Mouse (Mus musculus): ENCODE measurements around the gene Cap2. TPM values are rescaled to one million over a fixed set of nuclear protein-coding genes. Genes with fewer than 3 reads are reported as not detected.

Cap2 gene
- polyA plus RNA-seq, 1 experiment from 2014 or later: 6.2 TPM

DNA sequence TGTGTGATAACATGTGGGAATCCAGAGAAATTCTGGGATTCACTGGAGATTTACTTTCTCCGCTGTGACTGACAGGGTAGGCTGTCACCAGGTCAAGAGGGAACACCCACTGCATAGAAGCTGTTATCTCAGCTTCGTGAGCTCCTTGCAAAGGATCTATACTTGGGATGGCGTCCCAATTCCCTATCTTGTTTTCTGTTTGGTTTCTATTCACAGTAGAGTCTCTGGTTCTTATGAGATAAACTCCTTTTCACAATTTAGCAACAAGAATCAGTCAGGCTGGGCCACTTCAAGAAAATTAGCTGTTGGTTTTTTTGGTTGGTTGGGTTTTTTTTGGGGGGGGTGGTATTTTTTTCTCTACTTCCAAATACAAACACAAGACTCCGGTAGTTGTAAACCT, 7.2 kb downstream of the Cap2 start:
- Histone ChIP-seq H3K9me3 (replicated peaks) (no peaks in the 10 kb centered on the region), H3K9ac (replicated peaks) (no peak overlapping the region), H3K4me3 (replicated peaks) (no peak overlapping the region), H3K4me2 (no peak overlapping the region), H3K27ac (replicated peaks) (no peak overlapping the region), H3K36me3 (no peaks in the 10 kb centered on the region), H3K27me3 (replicated peaks) (no peaks in the 10 kb centered on the region), H3K4me1 (no peaks in the 10 kb centered on the region)
- WGBS: 92% methylated on average over 4 of the region's 4 CpGs
- no peak for ATAC-seq (ENCODE audit: low FRiP score)

DNA sequence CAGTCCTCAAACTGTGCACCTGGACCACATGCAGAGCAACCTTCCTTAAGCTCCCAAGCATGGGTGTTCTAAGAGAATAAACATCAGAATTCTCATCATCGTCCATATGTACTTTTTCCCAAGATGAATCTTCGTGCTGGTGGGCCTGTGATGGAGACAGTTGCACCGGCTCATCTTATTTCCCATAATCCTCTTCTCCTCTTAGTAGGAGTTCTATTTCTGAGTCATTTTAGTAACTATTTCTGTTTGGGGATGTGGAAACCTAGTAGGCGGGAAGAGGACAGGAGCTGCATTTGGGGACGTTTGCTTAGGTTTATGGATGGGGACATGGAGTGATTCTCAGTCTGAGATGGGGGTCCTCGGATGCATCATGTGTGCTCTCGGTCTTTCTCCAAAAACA, 8.8 kb downstream of the Cap2 start:
- no peak for ATAC-seq (ENCODE audit: low FRiP score)
- H3K4me1 ChIP-seq: no peaks in the 10 kb centered on the region
- 96% methylated on average over 7 of the region's 7 CpGs for WGBS
- no peak overlapping the region for H3K9ac ChIP-seq (replicated peaks)
- H3K4me3 ChIP-seq (replicated peaks): no peak overlapping the region
- no peaks in the 10 kb centered on the region for H3K9me3 ChIP-seq (replicated peaks)
- no peak overlapping the region for H3K27ac ChIP-seq (replicated peaks)
- no peak overlapping the region for H3K4me2 ChIP-seq
- H3K36me3 ChIP-seq: no peaks in the 10 kb centered on the region
- no peaks in the 10 kb centered on the region for H3K27me3 ChIP-seq (replicated peaks)

DNA sequence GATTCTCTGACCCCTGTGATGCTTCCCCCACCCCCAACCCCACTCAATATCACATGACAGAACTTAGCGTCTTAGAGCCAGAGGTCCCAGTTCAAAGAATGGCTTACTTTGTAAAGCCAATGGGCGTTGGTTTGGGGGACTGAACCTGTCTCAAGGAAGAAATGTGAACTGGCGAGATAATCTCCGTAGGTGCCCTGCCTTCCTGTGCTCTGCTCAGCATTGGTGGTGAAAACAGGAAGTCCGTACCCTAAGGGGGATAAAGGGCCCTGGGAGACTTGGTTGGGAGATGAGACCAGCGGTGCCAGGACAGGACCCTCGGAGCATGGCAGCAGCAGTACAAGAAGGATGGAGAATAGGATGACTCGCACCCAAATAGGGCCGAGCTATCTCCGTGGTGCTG, 12.8 kb downstream of the Cap2 start:
- ATAC-seq (ENCODE audit: low FRiP score): no peak
- Histone ChIP-seq H3K36me3 (no peaks in the 10 kb centered on the region), H3K4me1 (no peaks in the 10 kb centered on the region), H3K27ac (replicated peaks) (no peak overlapping the region), H3K4me2 (no peak overlapping the region), H3K9me3 (replicated peaks) (no peaks in the 10 kb centered on the region), H3K9ac (replicated peaks) (no peak overlapping the region), H3K4me3 (replicated peaks) (no peak overlapping the region), H3K27me3 (replicated peaks) (no peaks in the 10 kb centered on the region)
- 94% methylated on average over 10 of the region's 10 CpGs for WGBS

DNA sequence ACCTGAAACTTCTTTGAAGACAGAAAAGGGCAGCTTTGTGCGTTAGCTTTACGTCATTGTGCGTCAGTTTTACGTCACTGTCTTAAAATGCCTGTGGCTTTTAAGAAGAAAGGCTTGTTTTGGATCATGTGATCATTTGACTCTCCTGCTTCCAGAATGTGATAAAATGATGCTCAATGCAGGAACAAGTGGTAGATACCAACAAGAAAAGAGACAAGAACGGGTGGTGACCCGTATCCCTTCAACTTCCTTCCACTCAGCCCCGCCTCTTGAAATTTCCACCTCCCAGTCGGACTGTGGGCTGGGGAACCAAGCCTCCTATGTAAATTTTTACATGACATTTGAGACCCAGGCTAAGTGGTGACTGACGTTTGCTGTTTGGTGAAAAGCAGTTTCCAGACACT, 13.5 kb downstream of the Cap2 start:
- Histone ChIP-seq H3K9ac (replicated peaks) (no peak overlapping the region), H3K4me1 (no peaks in the 10 kb centered on the region), H3K4me3 (replicated peaks) (no peak overlapping the region), H3K9me3 (replicated peaks) (no peaks in the 10 kb centered on the region), H3K36me3 (no peaks in the 10 kb centered on the region), H3K4me2 (no peak overlapping the region), H3K27ac (replicated peaks) (no peak overlapping the region), H3K27me3 (replicated peaks) (no peaks in the 10 kb centered on the region)
- whole genome bisulfite sequencing: 82% methylated on average over 9 of the region's 9 CpGs
- no peak for ATAC-seq (ENCODE audit: low FRiP score)

DNA sequence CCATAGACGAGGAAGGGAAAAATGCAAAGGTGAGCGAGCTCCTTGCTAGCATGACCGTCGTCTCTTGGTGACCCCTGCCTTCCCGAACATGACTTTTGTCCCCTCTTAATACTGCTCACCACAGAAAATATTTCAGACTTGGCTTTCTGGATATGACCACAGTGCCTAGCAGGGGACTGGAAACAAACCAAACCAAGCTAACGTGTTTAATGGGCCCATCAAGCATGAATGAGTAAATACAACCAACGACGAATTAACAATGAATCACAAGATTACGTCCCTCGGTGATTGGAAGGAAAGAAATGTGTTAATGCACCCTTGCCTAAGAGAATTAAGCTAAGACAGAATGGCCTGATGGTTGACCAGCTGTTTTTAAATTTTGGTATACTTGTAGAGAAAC, 13.9 kb downstream of the Cap2 start:
- WGBS: 52% methylated on average over 10 of the region's 10 CpGs
- ATAC-seq (ENCODE audit: low FRiP score): no peak
- Histone ChIP-seq H3K4me2 (no peak overlapping the region), H3K27ac (replicated peaks) (no peak overlapping the region), H3K4me1 (no peaks in the 10 kb centered on the region), H3K36me3 (no peaks in the 10 kb centered on the region), H3K9me3 (replicated peaks) (no peaks in the 10 kb centered on the region), H3K4me3 (replicated peaks) (no peak overlapping the region), H3K27me3 (replicated peaks) (no peaks in the 10 kb centered on the region), H3K9ac (replicated peaks) (no peak overlapping the region)

DNA sequence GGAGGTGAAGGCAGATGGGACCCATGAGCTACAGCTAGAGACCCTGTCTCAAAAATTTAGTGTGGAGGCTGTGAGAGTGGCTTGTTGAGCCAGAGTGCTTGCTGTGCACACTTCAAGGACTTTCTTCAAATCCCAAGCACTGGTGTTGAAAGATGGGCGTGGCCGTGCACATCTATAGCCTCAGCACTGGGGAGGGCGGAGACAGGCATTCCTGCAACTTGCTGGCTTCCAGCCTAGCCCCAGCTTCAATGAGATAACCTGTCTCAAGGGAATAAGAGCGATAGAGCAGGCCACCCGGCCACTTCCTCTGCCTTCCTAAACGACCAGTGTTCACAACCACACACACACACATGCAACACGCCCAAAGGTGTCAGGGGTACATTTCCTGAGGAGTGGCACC, 14.5 kb downstream of the Cap2 start:
- Histone ChIP-seq H3K4me3 (replicated peaks) (no peak overlapping the region), H3K27ac (replicated peaks) (no peak overlapping the region), H3K27me3 (replicated peaks) (no peaks in the 10 kb centered on the region), H3K4me1 (no peaks in the 10 kb centered on the region), H3K9me3 (replicated peaks) (no peaks in the 10 kb centered on the region), H3K36me3 (no peaks in the 10 kb centered on the region), H3K4me2 (no peak overlapping the region), H3K9ac (replicated peaks) (no peak overlapping the region)
- 87% methylated on average over 7 of the region's 7 CpGs for WGBS
- no peak for ATAC-seq (ENCODE audit: low FRiP score)

DNA sequence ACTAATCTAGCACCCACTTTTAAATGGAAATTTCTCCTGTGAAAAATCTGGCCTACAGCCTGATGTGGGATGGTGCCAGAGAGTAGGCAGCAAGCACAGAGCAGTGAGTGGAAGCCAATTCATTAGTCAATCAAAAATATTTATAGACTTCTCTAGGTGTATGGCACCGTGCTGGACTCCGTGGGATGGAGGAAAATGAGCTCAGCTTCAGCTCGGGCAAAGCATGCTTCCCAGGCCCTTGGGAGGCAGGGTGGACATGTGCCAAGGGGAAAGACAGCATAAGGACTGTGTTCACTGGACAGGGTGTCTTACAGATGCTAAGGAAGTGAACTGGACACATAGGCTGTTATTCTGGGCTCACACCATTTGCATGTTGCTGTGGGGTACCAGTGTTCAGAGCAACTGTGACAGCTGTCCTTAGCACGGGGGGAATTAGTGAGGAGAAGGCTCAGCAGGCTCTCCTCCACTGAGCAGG, 15.6 kb downstream of the Cap2 start:
- Histone ChIP-seq H3K27me3 (replicated peaks) (no peaks in the 10 kb centered on the region), H3K4me3 (replicated peaks) (no peak overlapping the region), H3K9ac (replicated peaks) (no peak overlapping the region), H3K36me3 (no peaks in the 10 kb centered on the region), H3K4me2 (no peak overlapping the region), H3K4me1 (no peaks in the 10 kb centered on the region), H3K27ac (replicated peaks) (no peak overlapping the region), H3K9me3 (replicated peaks) (no peaks in the 10 kb centered on the region)
- WGBS: 48% methylated on average over 4 of the region's 4 CpGs
- no peak for ATAC-seq (ENCODE audit: low FRiP score)

DNA sequence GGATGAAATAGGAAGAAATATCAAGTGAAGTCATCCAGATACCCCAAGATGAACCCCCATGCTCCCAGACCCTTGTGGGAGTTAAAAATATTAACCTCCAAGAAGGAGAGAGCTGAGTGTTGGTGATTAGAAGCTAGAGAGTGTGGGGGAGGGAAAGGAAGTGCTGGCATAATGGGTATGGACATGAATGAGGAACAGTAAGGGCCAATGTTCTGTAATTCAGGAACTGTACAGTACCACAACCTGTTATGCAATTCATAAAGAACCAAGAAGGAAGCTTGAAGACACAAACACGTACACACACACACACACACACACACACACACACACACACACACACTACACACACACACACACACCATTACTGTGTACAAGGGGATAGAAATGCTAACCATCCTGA, 19.8 kb downstream of the Cap2 start:
- no peaks in the 10 kb centered on the region for H3K27me3 ChIP-seq (replicated peaks)
- ATAC-seq (ENCODE audit: low FRiP score): no peak
- H3K36me3 ChIP-seq: no peaks in the 10 kb centered on the region
- no peaks in the 10 kb centered on the region for H3K4me1 ChIP-seq
- H3K9me3 ChIP-seq (replicated peaks): no peaks in the 10 kb centered on the region
- H3K4me2 ChIP-seq: no peak overlapping the region
- no peak overlapping the region for H3K27ac ChIP-seq (replicated peaks)
- H3K9ac ChIP-seq (replicated peaks): no peak overlapping the region
- no peak overlapping the region for H3K4me3 ChIP-seq (replicated peaks)
- WGBS: 90% methylated on average over 1 of the region's 1 CpGs

DNA sequence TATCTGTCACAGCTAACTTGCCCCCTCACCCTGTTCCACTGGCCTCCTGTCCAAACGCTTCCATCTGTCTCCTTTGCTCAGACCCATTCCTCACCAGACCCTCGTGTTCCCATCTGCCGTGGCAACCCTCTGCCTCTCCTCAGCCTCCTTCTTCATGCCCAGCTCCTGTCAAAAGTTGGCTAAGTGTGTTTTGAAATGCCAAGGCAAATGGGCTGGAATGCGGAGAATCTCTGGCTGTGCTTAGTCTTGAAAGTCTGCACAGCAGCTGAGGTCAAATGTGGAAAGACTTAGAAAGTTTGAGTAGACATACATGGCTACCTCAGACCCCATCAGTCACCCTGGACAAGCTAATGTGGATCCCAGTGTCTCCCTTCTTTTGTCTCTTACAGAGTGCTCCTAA, 21.1 kb downstream of the Cap2 start:
- no peaks in the 10 kb centered on the region for H3K9me3 ChIP-seq (replicated peaks)
- 74% methylated on average over 4 of the region's 4 CpGs for WGBS
- no peak overlapping the region for H3K27ac ChIP-seq (replicated peaks)
- H3K27me3 ChIP-seq (replicated peaks): no peaks in the 10 kb centered on the region
- no peak overlapping the region for H3K4me2 ChIP-seq
- no peak overlapping the region for H3K9ac ChIP-seq (replicated peaks)
- no peak for ATAC-seq (ENCODE audit: low FRiP score)
- H3K4me1 ChIP-seq: no peaks in the 10 kb centered on the region
- no peaks in the 10 kb centered on the region for H3K36me3 ChIP-seq
- no peak overlapping the region for H3K4me3 ChIP-seq (replicated peaks)

DNA sequence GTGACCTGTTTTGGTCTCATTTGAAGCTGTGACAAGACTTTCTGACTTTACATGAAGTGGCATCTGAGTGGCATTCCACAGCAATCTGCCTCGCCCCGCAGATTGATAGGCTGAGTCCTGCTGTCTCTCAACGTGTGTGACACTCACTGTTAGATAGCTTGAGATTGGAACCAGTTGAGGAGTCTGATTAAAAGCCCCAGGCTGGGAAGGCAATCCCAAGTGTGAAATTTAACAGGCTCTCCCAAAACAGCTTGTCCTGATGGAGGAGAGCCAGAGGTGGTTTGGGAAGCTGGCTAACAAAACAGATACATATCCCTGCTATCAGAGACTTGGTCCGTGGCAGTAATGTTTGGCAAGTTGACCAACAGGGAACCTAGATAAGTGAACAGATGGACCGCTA, 21.6 kb downstream of the Cap2 start:
- Histone ChIP-seq H3K27me3 (replicated peaks) (no peaks in the 10 kb centered on the region), H3K4me1 (no peaks in the 10 kb centered on the region), H3K9ac (replicated peaks) (no peak overlapping the region), H3K4me2 (no peak overlapping the region), H3K4me3 (replicated peaks) (no peak overlapping the region), H3K9me3 (replicated peaks) (no peaks in the 10 kb centered on the region), H3K36me3 (no peaks in the 10 kb centered on the region), H3K27ac (replicated peaks) (no peak overlapping the region)
- no peak for ATAC-seq (ENCODE audit: low FRiP score)
- 68% methylated on average over 5 of the region's 5 CpGs for WGBS

DNA sequence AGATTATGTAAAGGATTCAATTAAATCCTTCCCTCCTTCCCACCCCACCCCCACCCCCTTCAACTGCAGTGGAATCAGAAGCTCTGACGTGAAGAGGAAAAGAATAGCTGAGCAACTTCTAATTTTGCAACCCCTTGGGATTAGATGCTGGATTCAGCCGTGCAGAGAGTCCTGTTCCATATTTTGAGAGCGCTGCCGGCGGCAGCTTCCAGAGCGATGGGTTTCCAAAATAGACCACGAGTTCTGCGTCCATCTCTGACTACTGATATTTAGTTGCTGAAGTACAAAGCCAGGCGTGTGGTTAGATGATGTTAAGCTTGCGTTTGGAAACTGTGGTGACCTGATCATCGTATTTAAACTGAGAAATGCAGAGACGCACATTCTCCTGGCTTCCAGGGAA, 22.1 kb downstream of the Cap2 start:
- WGBS: 82% methylated on average over 12 of the region's 12 CpGs

DNA sequence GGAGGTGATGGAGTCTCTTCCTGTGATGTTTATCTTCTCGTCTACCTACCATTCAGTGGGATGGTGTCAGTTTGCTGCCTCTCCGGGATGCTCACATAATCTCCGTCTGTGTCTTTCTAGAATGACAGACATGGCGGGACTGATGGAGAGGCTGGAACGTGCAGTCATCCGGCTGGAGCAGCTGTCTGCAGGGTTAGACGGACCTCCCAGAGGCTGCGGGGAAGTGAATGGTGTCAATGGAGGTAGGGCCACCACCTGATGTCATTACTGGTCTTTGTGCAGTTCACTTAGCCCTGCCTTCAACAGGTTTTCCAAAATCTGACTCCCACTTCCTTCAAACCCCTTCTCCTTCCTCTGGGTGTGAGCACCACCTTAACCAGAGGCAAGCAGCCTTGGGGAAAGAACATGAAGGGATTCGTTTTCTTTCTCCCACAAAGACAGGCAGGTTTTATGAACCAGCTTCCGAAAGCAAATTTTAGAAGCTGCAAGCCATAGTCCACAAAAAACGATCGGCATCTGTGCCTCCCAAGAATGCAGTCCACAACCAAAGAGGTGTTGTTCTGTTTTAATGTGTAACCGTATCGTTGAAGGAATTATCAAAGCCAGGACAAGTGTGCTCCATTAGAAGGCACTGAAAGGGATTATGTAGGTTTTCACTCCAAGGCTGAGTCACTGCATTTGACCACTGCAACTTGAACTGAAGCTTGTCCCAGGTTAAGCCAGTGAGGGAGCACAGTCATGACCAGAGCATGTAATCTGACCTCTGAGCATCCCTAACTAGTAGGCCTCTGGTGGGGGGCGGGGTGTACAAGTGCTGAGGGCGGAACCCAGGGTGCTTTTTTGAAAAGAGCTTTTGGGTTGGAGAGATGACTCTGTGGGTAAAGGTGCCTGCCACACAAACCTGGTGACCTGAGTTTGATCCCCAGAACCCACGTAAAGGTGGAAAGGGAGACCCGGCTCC, 23.9 kb downstream of the Cap2 start:
- 92% methylated on average over 18 of the region's 18 CpGs for WGBS
- no peak overlapping the region for H3K4me3 ChIP-seq (replicated peaks)
- ATAC-seq (ENCODE audit: low FRiP score): no peak

More for the DNA sequence above, 22.1 kb downstream of the Cap2 start:
- H3K4me3 ChIP-seq (replicated peaks): no peak overlapping the region
- H3K27ac ChIP-seq (replicated peaks): no peak overlapping the region
- H3K9me3 ChIP-seq (replicated peaks): no peaks in the 10 kb centered on the region
- no peak overlapping the region for H3K9ac ChIP-seq (replicated peaks)
- H3K27me3 ChIP-seq (replicated peaks): no peaks in the 10 kb centered on the region
- ATAC-seq (ENCODE audit: low FRiP score): no peak
- no peaks in the 10 kb centered on the region for H3K36me3 ChIP-seq
- H3K4me1 ChIP-seq: no peaks in the 10 kb centered on the region
- no peak overlapping the region for H3K4me2 ChIP-seq

More for the DNA sequence above, 23.9 kb downstream of the Cap2 start:
- no peak overlapping the region for H3K27ac ChIP-seq (replicated peaks)
- no peaks in the 10 kb centered on the region for H3K36me3 ChIP-seq
- no peaks in the 10 kb centered on the region for H3K9me3 ChIP-seq (replicated peaks)
- no peak overlapping the region for H3K9ac ChIP-seq (replicated peaks)
- no peaks in the 10 kb centered on the region for H3K4me1 ChIP-seq
- H3K27me3 ChIP-seq (replicated peaks): no peaks in the 10 kb centered on the region
- no peak overlapping the region for H3K4me2 ChIP-seq

Measured in neural tube, embryonic 15.5 days (tissue).